Mouse (Mus musculus) left cerebral cortex, adult 18-20 months (tissue): ENCODE data around the gene Siglec1. TPM values are rescaled to one million over a fixed set of nuclear protein-coding genes. Genes with fewer than 3 reads are reported as not detected.

ENCODE experiments used
- microRNA-seq, 2 experiments: library from miRNA; unstranded; fragments of <30 nt; microRNA quantifications; one replicate each; pipeline ENCODE4 v1.2.0; 2021
- total RNA-seq, 2 experiments: library from RNA; stranded (reverse); gene quantifications; 2 replicates each; pipeline ENCODE4 v1.2.3; 2021

The Siglec1 gene
- total RNA-seq, 2 experiments from 2014 or later, result 0.53 to 0.80 TPM

Small RNAs within 50 kb of the gene (microRNA-seq; reads per million reads assigned to microRNA genes)
- 0 to 0.42 reads per million in 2 experiments for gene Mir6973b

Other genes with a start within 250 kb of the Siglec1 start
- 10 to 100 TPM; 68.4 to 68.5 TPM for gene 4930402H24Rik, start 180.4 kb downstream of the Siglec1 start, total RNA-seq
- gene Atrn, start 180.3 kb downstream of the Siglec1 start, total RNA-seq, result 100 to 1,000 TPM; 109 to 110 TPM
- gene Gfra4, start 43.7 kb downstream of the Siglec1 start, total RNA-seq, result 10 to 100 TPM; 53.4 to 58.4 TPM
- gene Adam33, start 23.0 kb downstream of the Siglec1 start, total RNA-seq, result 10 to 100 TPM in 1 of 2 experiments, 1 to 10 TPM in 1; 6.4 to 12.4 TPM
- gene Hspa12b, start 40.5 kb upstream of the Siglec1 start, total RNA-seq, result 10 to 100 TPM in 1 of 2 experiments, 1 to 10 TPM in 1; 8.4 to 10.2 TPM
- gene Gm11037, start 46.7 kb upstream of the Siglec1 start, total RNA-seq, result not detected
- gene 1700037H04Rik, start 73.3 kb upstream of the Siglec1 start, total RNA-seq, result 10 to 100 TPM; 69.3 to 85.6 TPM
- 10 to 100 TPM; 64.2 to 64.3 TPM for gene Cenpb, start 93.3 kb upstream of the Siglec1 start, total RNA-seq
- 10 to 100 TPM; 15.2 to 21.6 TPM for gene Cdc25b, start 100.2 kb upstream of the Siglec1 start, total RNA-seq
- gene Spef1, start 100.5 kb upstream of the Siglec1 start, total RNA-seq, result 1 to 10 TPM; 7.6 to 9.2 TPM
- 10 to 100 TPM; 23.1 to 25.1 TPM for gene Ap5s1, start 120.3 kb upstream of the Siglec1 start, total RNA-seq
- 1 to 10 TPM; 5.9 to 6.3 TPM for gene Mavs, start 147.3 kb upstream of the Siglec1 start, total RNA-seq
- gene Pank2, start 175.7 kb upstream of the Siglec1 start, total RNA-seq, result 10 to 100 TPM; 64.8 to 65.1 TPM